Mouse (Mus musculus): ENCODE measurements around the gene Capza1.

- no peak for TF ChIP-seq CTCF (IDR thresholded peaks at IDR 0.05; ENCODE audit: extremely low read depth, insufficient read length, insufficient replicate concordance, low read depth, low read length)
- no peak for TF ChIP-seq POLR2A (IDR thresholded peaks at IDR 0.05; ENCODE audit: low read depth, low read length)
These were observed 68.5 kb downstream of the Capza1 start for GRCm38 (mm10) chr3:104795661-104796340.
